Mouse (Mus musculus) heart, postnatal 0 days (tissue): ENCODE measurements around the gene Commd8.

Source experiments
- CTCF ChIP-seq: IDR thresholded peaks from 2 replicates; pipeline ENCODE4 v1.5.1; 2016; ENCODE audit warnings: antibody characterized with exemption, control low read depth, low read depth
- EP300 ChIP-seq: IDR thresholded peaks from 2 replicates; pipeline ENCODE4 v1.6.1; 2016; ENCODE audit warnings: antibody characterized with exemption, low read depth

GRCm38 (mm10) chr5:72202016-72202415, 34.0 kb upstream of the Commd8 start:
- no peak for TF ChIP-seq EP300
- TF ChIP-seq CTCF = no peak
